Mouse (Mus musculus): ENCODE data around the gene Tmigd3.

Gene Tmigd3

DNA sequence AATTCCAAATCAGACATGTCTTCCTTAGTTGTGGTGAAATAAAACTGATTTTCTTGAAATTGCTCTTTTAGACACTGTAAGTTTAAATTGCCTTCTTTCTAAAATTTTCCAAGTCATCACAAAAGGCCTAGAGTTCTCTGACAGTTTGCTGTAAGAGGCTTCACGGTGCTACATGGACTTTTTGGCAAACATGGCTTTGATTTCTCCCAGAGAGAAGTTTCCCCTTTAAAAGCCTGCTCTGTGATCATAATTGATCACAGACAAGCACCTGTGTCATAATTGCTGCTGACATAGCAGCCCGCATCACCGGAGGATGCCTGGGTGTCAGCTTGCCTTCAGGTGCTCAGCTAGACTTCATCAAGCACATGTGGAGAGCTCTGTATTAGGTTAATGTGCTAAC lies at the start of gene Tmigd3, which contains the start of gene Adora3:
Gene Tmigd3, plus strand, starts transcription at position 346 of the 400 bp plus-strand sequence.
Gene Adora3, plus strand, starts transcription at position 301 of the 400 bp plus-strand sequence.
- DNase-seq (ENCODE audit: low read depth, low spot score), result no peak

DNA sequence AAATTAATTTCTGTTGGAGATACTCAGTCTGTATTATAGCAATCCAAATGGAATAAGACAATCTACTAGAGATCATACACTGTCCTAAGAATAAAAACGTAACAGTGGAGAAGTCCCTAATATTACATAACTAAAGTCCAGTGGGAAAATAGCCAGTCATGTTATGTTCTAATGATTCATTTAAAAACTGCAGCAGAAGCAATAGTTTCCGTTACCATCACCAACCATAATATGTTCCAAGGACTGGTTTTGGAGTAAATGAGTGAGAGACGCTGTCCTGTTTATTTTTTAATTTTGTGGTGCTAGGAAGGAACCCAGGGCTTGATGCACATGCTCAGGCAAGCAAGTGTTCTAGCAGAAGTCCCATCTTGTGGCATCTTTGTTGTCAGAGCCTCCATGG lies 49.2 kb upstream of the Tmigd3 start:
- DNase-seq (ENCODE audit: low read depth, low spot score), result no peak

GRCm38 (mm10) chr3:105823609-105824008 lies 47.1 kb upstream of the Tmigd3 start:
- no peak for DNase-seq (ENCODE audit: low read depth, low spot score)

DNA sequence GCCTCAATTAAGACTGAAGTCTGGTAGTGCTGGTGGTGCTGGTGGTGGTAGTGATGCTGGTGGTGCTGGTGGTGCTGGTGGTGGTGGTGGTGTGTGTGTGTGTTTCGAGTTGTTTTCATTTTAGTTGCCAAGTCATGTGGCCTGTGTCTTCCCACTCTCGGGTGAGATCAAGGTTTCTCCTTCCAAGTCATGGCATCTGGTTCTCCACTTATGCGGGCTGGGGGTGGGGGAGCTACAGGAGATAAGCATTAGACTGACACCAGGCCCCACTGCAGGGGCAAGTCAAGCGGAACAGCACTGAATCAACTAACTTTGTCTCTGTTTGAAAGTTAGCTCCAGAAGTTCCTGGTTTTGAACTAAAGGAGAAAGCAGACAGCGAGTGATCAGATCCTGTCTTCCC lies 46.6 kb upstream of the Tmigd3 start:
- DNase-seq (ENCODE audit: low read depth, low spot score), result no peak

GRCm38 (mm10) chr3:105824704-105825103 lies 46.0 kb upstream of the Tmigd3 start:
- no peak for DNase-seq (ENCODE audit: low read depth, low spot score)

DNA sequence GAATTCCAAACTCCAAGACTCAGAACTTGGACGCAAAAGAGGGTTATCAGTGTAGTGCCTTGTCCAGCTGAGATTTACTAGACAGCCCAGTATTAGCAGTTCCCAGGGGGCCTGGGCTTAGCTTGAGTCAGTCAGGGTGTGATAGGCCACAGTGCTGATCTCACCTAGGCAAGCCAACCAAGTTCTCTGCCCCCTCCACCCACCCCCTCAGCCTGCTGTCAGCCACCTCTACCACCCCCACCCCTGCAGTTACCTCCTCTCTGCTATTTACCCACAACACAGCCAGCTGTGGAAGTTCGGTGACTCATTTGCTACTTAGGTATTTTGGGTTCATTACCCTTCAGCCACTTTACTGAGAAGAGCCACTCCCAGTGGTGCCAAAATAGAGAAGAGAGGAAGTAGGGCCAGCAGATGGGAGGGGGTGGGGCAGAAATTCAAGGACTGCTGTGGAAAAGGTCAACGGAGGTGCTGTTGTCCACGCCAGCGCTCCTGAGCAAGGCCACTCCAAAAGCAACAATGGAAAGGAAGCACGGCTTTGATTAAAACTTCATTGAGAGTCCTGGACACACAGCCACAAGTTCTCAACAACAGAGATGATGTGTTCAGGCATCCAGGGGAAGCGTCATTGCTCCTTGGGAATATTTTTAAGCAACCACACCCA lies 45.1 kb upstream of the Tmigd3 start:
- DNase-seq (ENCODE audit: low read depth, low spot score), result no peak

DNA sequence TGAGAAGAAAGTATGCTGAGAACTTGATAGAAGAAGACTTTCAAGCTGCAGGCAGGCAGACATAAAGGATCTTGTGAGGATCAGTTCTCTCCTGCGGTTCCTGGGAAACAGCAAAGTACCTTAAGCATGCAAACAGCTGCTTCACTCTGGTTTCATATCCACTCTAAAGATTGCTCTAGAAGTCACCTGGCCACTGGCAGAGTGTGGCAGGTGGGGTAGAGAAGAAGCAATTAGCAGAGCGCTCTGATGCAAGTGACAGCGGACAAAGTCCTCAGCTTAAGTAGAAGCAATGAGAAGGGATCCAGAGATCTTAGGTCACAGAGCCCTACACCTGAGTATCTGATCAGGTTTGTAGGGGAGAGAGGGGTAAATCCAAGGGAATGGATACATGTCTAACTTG lies 39.1 kb upstream of the Tmigd3 start:
- no peak for DNase-seq (ENCODE audit: low read depth, low spot score)

- no peak for DNase-seq (ENCODE audit: low read depth, low spot score)
Measured at GRCm38 (mm10) chr3:105835875-105836274, 34.8 kb upstream of the Tmigd3 start.

- DNase-seq (ENCODE audit: low read depth, low spot score), result no peak
Measured at GRCm38 (mm10) chr3:105836883-105837282, 33.8 kb upstream of the Tmigd3 start.

DNA sequence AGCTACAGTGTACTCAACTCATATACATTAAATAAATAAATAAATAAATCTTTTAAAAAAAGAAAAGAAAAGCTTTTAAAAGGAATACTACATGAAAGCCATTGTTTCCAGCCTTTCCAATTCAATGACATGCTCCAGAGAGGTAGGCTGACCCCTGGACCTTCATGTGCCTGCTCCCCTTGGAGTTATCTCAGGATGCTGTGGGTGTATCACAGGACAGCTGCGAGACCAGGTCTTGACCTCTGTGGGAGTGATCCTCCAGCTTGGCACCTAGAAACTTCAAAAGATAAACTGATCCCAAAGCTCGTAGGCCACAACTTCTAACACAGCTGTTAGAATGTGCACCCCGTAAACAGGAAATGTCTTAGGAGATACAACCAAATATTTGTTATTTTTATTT lies 32.0 kb upstream of the Tmigd3 start:
- no peak for DNase-seq (ENCODE audit: low read depth, low spot score)

DNA sequence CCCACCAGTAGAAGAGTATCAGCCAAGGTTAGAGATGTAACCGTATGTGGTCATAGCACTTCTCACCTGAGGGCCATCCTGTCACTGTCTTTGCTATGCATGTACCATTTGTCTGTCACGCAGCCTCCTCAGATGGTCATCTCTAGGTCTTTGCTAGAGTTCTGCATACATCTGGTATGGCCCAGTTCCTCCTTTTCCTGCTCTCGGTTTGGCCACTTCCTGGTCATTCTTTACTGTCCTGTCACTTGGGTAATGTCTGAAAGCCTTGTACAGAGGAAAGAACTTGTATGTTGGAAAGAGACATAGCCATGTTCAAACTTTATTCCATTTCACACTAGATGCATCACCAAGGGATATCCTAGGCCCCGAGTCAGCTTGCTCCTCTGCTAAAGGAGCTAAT lies 30.9 kb upstream of the Tmigd3 start:
- no peak for DNase-seq (ENCODE audit: low read depth, low spot score)

DNA sequence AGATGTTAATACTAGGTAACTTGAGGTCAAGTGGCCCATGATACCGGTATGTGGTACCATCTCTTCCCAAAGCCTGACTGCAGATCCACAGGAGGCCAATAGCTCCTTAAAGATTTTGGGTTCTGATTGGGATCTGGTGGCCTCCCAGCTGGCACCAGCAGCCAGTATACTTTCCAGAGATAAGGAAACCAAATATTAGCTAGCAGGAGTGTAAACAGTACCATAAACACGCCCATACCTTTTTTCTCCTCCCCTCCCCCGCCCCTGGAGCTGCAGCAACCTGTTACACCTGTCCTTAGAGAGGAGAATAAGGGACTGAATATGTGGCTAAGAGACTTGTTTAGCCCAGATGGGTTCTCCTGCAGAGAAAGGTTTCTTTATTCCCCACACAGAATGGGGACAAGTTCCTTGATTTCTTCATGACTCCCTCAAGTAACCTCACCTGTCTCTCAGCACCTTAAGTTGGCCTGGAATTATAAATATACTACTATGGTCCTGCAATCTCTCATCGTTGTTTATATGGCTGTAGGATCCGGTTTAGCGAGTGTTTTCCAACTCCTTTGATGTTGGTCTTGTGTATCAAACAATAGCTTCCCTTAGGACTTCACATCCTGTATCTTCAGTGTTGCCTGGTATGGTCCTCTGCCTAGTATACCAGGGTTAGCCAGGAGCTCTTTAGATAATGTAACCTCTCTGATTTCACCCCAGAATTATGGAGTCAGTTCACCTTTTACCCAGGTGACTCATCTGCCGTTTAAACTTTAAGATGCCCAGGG lies 24.2 kb upstream of the Tmigd3 start:
- DNase-seq (ENCODE audit: low read depth, low spot score), result no peak

GRCm38 (mm10) chr3:105853781-105854180 lies 16.9 kb upstream of the Tmigd3 start:
- DNase-seq (ENCODE audit: low read depth, low spot score), result no peak

DNA sequence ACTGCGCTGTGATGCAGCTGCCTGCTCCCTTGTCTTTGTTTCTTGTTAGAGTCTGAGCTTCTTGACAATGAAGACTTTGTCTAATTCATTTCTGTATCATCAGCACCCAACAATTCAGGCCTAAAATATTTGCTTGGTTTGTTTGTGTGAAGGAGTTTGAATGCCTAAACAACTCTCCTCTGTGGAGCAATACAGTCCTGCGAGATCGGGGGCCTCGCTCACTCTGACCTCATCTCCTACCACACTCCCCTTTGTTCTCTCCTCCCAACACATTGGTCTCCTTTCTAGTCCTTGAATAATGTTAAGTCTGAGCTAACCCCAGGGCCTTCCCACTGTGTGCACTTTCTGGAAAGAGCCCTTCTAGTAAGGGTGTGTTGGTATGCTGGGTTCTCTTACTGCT lies 15.9 kb upstream of the Tmigd3 start:
- DNase-seq (ENCODE audit: low read depth, low spot score), result no peak

GRCm38 (mm10) chr3:105857513-105857912 lies 13.2 kb upstream of the Tmigd3 start:
- no peak for DNase-seq (ENCODE audit: low read depth, low spot score)

GRCm38 (mm10) chr3:105861747-105862366 lies 8.8 kb upstream of the Tmigd3 start:
- DNase-seq (ENCODE audit: low read depth, low spot score), result no peak

DNA sequence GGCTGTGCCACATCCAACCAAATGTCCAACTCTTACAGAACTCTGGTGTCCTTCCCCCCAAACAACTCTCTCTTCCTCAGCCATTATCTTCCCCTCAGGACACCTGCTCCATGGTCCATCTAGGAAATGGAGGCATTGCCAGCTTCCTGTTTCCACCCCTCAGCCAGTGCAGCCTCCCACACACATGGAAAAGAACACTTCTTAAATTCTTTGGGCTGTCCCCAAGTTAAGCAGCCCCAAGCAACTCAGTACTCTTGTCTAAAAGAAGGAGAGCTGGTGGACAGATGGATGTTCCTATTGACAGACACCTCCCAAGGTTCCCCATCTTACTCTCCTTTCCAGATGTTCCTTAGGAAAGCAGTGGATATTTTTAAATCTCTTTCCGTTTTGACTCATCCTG lies 6.6 kb upstream of the Tmigd3 start:
- DNase-seq (ENCODE audit: low read depth, low spot score), result no peak

- no peak for DNase-seq (ENCODE audit: low read depth, low spot score)
Measured at GRCm38 (mm10) chr3:105865122-105865521, 5.6 kb upstream of the Tmigd3 start.

GRCm38 (mm10) chr3:105868135-105868534 lies 2.6 kb upstream of the Tmigd3 start:
- DNase-seq (ENCODE audit: low read depth, low spot score), result no peak

DNA sequence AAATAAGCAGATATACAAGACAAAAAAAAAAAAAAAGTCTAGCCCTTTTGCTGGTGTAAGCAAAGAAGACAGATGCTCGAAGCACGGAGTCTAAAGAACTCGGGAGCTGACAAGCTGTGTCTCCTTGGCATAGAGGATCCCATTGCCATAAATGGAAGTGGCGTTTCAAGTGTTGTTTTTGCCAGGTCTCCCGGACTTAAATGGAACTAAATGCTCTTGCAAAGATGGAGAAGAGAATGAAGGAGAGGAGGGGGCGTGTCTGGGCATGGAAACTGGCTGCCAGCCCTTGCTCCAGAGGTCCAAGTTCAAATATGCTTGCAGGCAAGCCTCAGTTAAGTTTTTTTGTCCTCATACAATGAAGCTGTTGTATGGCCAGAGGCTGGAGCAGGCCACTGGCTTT lies 1.3 kb downstream of the Tmigd3 start:
- DNase-seq (ENCODE audit: low read depth, low spot score), result no peak

- no peak for DNase-seq (ENCODE audit: low read depth, low spot score)
Measured at GRCm38 (mm10) chr3:105872579-105872978, 1.9 kb downstream of the Tmigd3 start.
